Mouse (Mus musculus) inflammation-experienced regulatory T-cells, adult 6 months (primary cell): ENCODE data around the gene Krtap9-1. TPM values are rescaled to one million over a fixed set of nuclear protein-coding genes. Genes with fewer than 3 reads are reported as not detected.
"Not testable (repeated sequence)": the region's sequence is repeated elsewhere in the genome, so short reads cannot be mapped to it uniquely, and the experiment has no call there.

Experiments used
- ATAC-seq: one replicate; pipeline ENCODE4 v1.8.0; 2017
- polyA plus RNA-seq, 3 experiments: library from polyadenylated mRNA; unstranded; fragments of 100-300 nt; shearing (Covaris generic); gene quantifications; one replicate each; pipeline ENCODE4 v1.2.1; 2017

Gene Krtap9-1
- not detected for polyA plus RNA-seq

GRCm38 (mm10) chr11:99873089-99873488 lies at the start of gene Krtap9-1:
Gene Krtap9-1, plus strand, starts transcription at chr11:99873389.
- not testable (repeated sequence) for ATAC-seq

GRCm38 (mm10) chr11:99837966-99838365 lies 35.2 kb upstream of the Krtap9-1 start, which contains the start of gene 2300003K06Rik:
Gene 2300003K06Rik, minus strand, starts transcription at chr11:99838066.
- no peak for ATAC-seq

GRCm38 (mm10) chr11:99842185-99842584 lies 31.0 kb upstream of the Krtap9-1 start:
- no peak for ATAC-seq

- ATAC-seq = no peak
Measured at GRCm38 (mm10) chr11:99846746-99847145, 26.4 kb upstream of the Krtap9-1 start.

- ATAC-seq = no peak
Measured at GRCm38 (mm10) chr11:99851508-99851907, 21.7 kb upstream of the Krtap9-1 start, which contains the start of gene Krtap4-16. Gene Krtap4-16, minus strand, starts transcription at chr11:99851608.

- no peak for ATAC-seq
Measured at GRCm38 (mm10) chr11:99854121-99854520, 19.1 kb upstream of the Krtap9-1 start.

GRCm38 (mm10) chr11:99857617-99858016 lies 15.6 kb upstream of the Krtap9-1 start, which contains the start of gene Gm11568:
Gene Gm11568, plus strand, starts transcription at chr11:99857917.
- ATAC-seq = no peak

- no peak for ATAC-seq
Measured at GRCm38 (mm10) chr11:99858761-99859160, 14.4 kb upstream of the Krtap9-1 start.

- not testable (repeated sequence) for ATAC-seq
Measured at GRCm38 (mm10) chr11:99864176-99864575, 9.0 kb upstream of the Krtap9-1 start, which contains the start of gene Gm11559. Gene Gm11559, plus strand, starts transcription at chr11:99864476.

- ATAC-seq = not testable (repeated sequence)
Measured at GRCm38 (mm10) chr11:99878887-99879286, 5.7 kb downstream of the Krtap9-1 start, which contains the start of gene Gm11567. Gene Gm11567, plus strand, starts transcription at chr11:99879187.

- no peak for ATAC-seq
Measured at GRCm38 (mm10) chr11:99907620-99908019, 34.4 kb downstream of the Krtap9-1 start, which contains the start of gene Krtap31-1. Gene Krtap31-1, plus strand, starts transcription at chr11:99907920.

- ATAC-seq = no peak
Measured at GRCm38 (mm10) chr11:99914451-99914850, 41.3 kb downstream of the Krtap9-1 start, which contains the start of gene Gm11565. Gene Gm11565, plus strand, starts transcription at chr11:99914751.

Other genes starting within 250 kb of the Krtap9-1 start
- not detected for gene Krtap4-1, start 245.2 kb upstream of the Krtap9-1 start, polyA plus RNA-seq
- not detected for gene Krtap4-2, start 238.3 kb upstream of the Krtap9-1 start, polyA plus RNA-seq
- not detected for gene Krtap4-7, start 229.3 kb upstream of the Krtap9-1 start, polyA plus RNA-seq
- not detected for gene Gm11555, start 223.2 kb upstream of the Krtap9-1 start, polyA plus RNA-seq
- not detected for gene Gm11563, start 214.4 kb upstream of the Krtap9-1 start, polyA plus RNA-seq
- gene Krtap4-6, start 207.4 kb upstream of the Krtap9-1 start, polyA plus RNA-seq = not detected
- gene Gm14190, start 182.6 kb upstream of the Krtap9-1 start, polyA plus RNA-seq = not detected
- gene Gm14180, start 139.1 kb upstream of the Krtap9-1 start, polyA plus RNA-seq = not detected
- not detected for gene Gm11595, start 100.5 kb upstream of the Krtap9-1 start, polyA plus RNA-seq
- gene Krtap4-8, start 92.7 kb upstream of the Krtap9-1 start, polyA plus RNA-seq = not detected
- gene Krtap4-9, start 88.2 kb upstream of the Krtap9-1 start, polyA plus RNA-seq = not detected
- not detected for gene Gm11596, start 79.9 kb upstream of the Krtap9-1 start, polyA plus RNA-seq
- gene Gm11569, start 74.5 kb upstream of the Krtap9-1 start, polyA plus RNA-seq = not detected
- gene Gm11554, start 68.9 kb upstream of the Krtap9-1 start, polyA plus RNA-seq = not detected
- not detected for gene Krtap4-13, start 63.5 kb upstream of the Krtap9-1 start, polyA plus RNA-seq
- gene Gm11564, start 57.7 kb upstream of the Krtap9-1 start, polyA plus RNA-seq = not detected
- not detected for gene 2300003K06Rik, start 35.3 kb upstream of the Krtap9-1 start, polyA plus RNA-seq
- not detected for gene Krtap4-16, start 21.8 kb upstream of the Krtap9-1 start, polyA plus RNA-seq
- gene Gm11568, start 15.5 kb upstream of the Krtap9-1 start, polyA plus RNA-seq = not detected
- gene Gm11559, start 8.9 kb upstream of the Krtap9-1 start, polyA plus RNA-seq = not detected
- gene Gm11567, start 5.8 kb downstream of the Krtap9-1 start, polyA plus RNA-seq = not detected
- not detected for gene Krtap31-1, start 34.5 kb downstream of the Krtap9-1 start, polyA plus RNA-seq
- gene Gm11565, start 41.4 kb downstream of the Krtap9-1 start, polyA plus RNA-seq = not detected
- not detected for gene Krtap31-2, start 62.9 kb downstream of the Krtap9-1 start, polyA plus RNA-seq
- not detected for gene Krtap9-5, start 75.1 kb downstream of the Krtap9-1 start, polyA plus RNA-seq
- gene Krtap29-1, start 105.7 kb downstream of the Krtap9-1 start, polyA plus RNA-seq = not detected
- gene Krtap16-1, start 113.2 kb downstream of the Krtap9-1 start, polyA plus RNA-seq = not detected
- gene Krtap17-1, start 120.6 kb downstream of the Krtap9-1 start, polyA plus RNA-seq = not detected
- gene Krt33a, start 142.8 kb downstream of the Krtap9-1 start, polyA plus RNA-seq = not detected
- not detected for gene Krt33b, start 156.5 kb downstream of the Krtap9-1 start, polyA plus RNA-seq
- gene Krt34, start 168.2 kb downstream of the Krtap9-1 start, polyA plus RNA-seq = not detected
- gene Krt31, start 177.2 kb downstream of the Krtap9-1 start, polyA plus RNA-seq = not detected
- not detected for gene Krt32, start 214.8 kb downstream of the Krtap9-1 start, polyA plus RNA-seq
- gene Krt35, start 222.9 kb downstream of the Krtap9-1 start, polyA plus RNA-seq = not detected
- gene Krt36, start 232.2 kb downstream of the Krtap9-1 start, polyA plus RNA-seq = not detected
- not detected for gene Krt13, start 248.2 kb downstream of the Krtap9-1 start, polyA plus RNA-seq